Mouse (Mus musculus) liver, embryonic 11.5 days (tissue): ENCODE measurements around the gene 1700016H13Rik. TPM values are rescaled to one million over a fixed set of nuclear protein-coding genes. Genes with fewer than 3 reads are reported as not detected.

Experiments
- ATAC-seq: fragments of 200-750 bp; cut with Nextera tagmentation; replicated peaks from 2 replicates; pipeline ENCODE4 v1.8.0; 2017; ENCODE audit warnings: moderate number of reproducible peaks, mild to moderate bottlenecking, moderate TSS enrichment, moderate library complexity; ENCODE audit not compliant: low FRiP score
- DNase-seq: peaks from one replicate; pipeline ENCODE4 v3.0.0-alpha.2; 2017; ENCODE audit warnings: low spot score
- H3K27ac ChIP-seq: fragments of 300-500 bp; sonication (generic); 2 replicates; pipeline ENCODE4 v1.5.1; 2014; ENCODE audit warnings: mild to moderate bottlenecking, low read depth, low read length, control low read depth
- H3K27me3 ChIP-seq: fragments of 300-500 bp; sonication (generic); replicated peaks from 2 replicates; pipeline ENCODE4 v1.6.1; 2014; ENCODE audit warnings: low read length, mixed read lengths; ENCODE audit not compliant: control insufficient read depth, insufficient read depth
- H3K36me3 ChIP-seq: fragments of 300-500 bp; sonication (generic); 2 replicates; pipeline ENCODE4 v1.6.1; 2014; ENCODE audit warnings: mild to moderate bottlenecking, low read length, moderate library complexity, mixed read lengths; ENCODE audit not compliant: control insufficient read depth, insufficient read depth
- H3K4me1 ChIP-seq: fragments of 300-500 bp; sonication (generic); replicated peaks from 2 replicates; pipeline ENCODE4 v1.6.1; 2014; ENCODE audit warnings: low read length, mixed read lengths; ENCODE audit not compliant: control insufficient read depth, insufficient read depth
- H3K4me2 ChIP-seq: fragments of 300-500 bp; sonication (generic); 2 replicates; pipeline ENCODE4 v1.6.1; 2014; ENCODE audit warnings: mild to moderate bottlenecking, control low read depth, moderate library complexity
- H3K4me3 ChIP-seq: fragments of 300-500 bp; sonication (generic); 2 replicates; pipeline ENCODE4 v1.5.1; 2014; ENCODE audit warnings: low read depth, low read length, control low read depth
- H3K9ac ChIP-seq: fragments of 300-500 bp; sonication (generic); 2 replicates; pipeline ENCODE4 v1.6.1; 2014; ENCODE audit warnings: low read depth, low read length, control low read depth
- H3K9me3 ChIP-seq: fragments of 300-500 bp; sonication (generic); 2 replicates; pipeline ENCODE4 v1.6.1; 2016; ENCODE audit warnings: low read length, inconsistent platforms, mixed read lengths; ENCODE audit not compliant: control insufficient read depth
- WGBS: fragments of 180-500 bp; shearing (Covaris S2); extraction: QIAGEN DNeasy Blood & Tissue Kit; methylation state at CpG from one replicate; pipeline ENCODE4 v1.1.7; 2014; 5-methylcytosine and 5-hydroxymethylcytosine counted together
- polyA plus RNA-seq: library from polyadenylated mRNA; unstranded; fragments of >200 nt; fragmentation: Nextera tagmentation; extraction: Ambion mirVana; gene quantifications from 2 replicates; pipeline ENCODE4 v1.2.1, GENCODE M21; 2014

Gene 1700016H13Rik
- polyA plus RNA-seq, result 0.15 TPM in 1 of 2 replicates, not detected in the other

GRCm38 (mm10) chr5:103655346-103656118 lies at the start of gene 1700016H13Rik:
TSS of gene 1700016H13Rik (minus strand) at chr5:103656010.
- ATAC-seq (peak; percentile 83), DNase-seq (peak; percentile 74)
- H3K4me3 ChIP-seq, result peak within 1 kb of the TSS; percentile 73
- peak within 1 kb of the TSS; percentile 69 for H3K9ac ChIP-seq
- H3K4me2 ChIP-seq, result peak within 1 kb of the TSS; percentile 98
- H3K4me1 ChIP-seq, result no peaks in the 10 kb centered on the region
- H3K36me3 ChIP-seq, result no peaks in the 10 kb centered on the region
- H3K27me3 ChIP-seq, result no peaks in the 10 kb centered on the region; the same call in 1 of the 2 replicates
- no peak within 1 kb of the TSS for H3K27ac ChIP-seq
- 1% methylated on average over 51 of the region's 56 CpGs for WGBS
- no peaks in the 10 kb centered on the region for H3K9me3 ChIP-seq

GRCm38 (mm10) chr5:103705331-103705730 lies 49.5 kb upstream of the 1700016H13Rik start:
- Histone ChIP-seq H3K4me3 (no peak overlapping the region), H3K9me3 (no peaks in the 10 kb centered on the region), H3K4me2 (no peak overlapping the region), H3K9ac (no peak overlapping the region), H3K27ac (no peak overlapping the region), H3K27me3 (no peaks in the 10 kb centered on the region), H3K4me1 (no peaks in the 10 kb centered on the region), H3K36me3 (no peaks in the 10 kb centered on the region)
- no peak for DNase-seq
- ATAC-seq, result no peak
- WGBS, result 89% methylated on average over 4 of the region's 4 CpGs

GRCm38 (mm10) chr5:103702527-103702926 lies 46.7 kb upstream of the 1700016H13Rik start:
- Histone ChIP-seq H3K4me3 (no peak overlapping the region), H3K27ac (no peak overlapping the region), H3K9me3 (no peaks in the 10 kb centered on the region), H3K9ac (no peak overlapping the region), H3K4me2 (no peak overlapping the region), H3K4me1 (no peaks in the 10 kb centered on the region), H3K27me3 (no peaks in the 10 kb centered on the region; the same call in 1 of the 2 replicates), H3K36me3 (no peaks in the 10 kb centered on the region)
- 60% methylated on average over 6 of the region's 6 CpGs for WGBS
- DNase-seq (no peak), ATAC-seq (no peak)

GRCm38 (mm10) chr5:103701466-103701865 lies 45.7 kb upstream of the 1700016H13Rik start:
- 61% methylated on average over 3 of the region's 3 CpGs for WGBS
- no peak overlapping the region for H3K27ac ChIP-seq
- no peaks in the 10 kb centered on the region; the same call in 1 of the 2 replicates for H3K27me3 ChIP-seq
- DNase-seq (no peak), ATAC-seq (no peak)
- no peak overlapping the region for H3K4me2 ChIP-seq
- H3K36me3 ChIP-seq, result no peaks in the 10 kb centered on the region
- no peak overlapping the region for H3K9ac ChIP-seq
- no peak overlapping the region for H3K4me3 ChIP-seq
- H3K9me3 ChIP-seq, result no peaks in the 10 kb centered on the region
- no peaks in the 10 kb centered on the region for H3K4me1 ChIP-seq

- WGBS, result 72% methylated on average over 2 of the region's 2 CpGs
- no peak overlapping the region for H3K9ac ChIP-seq
- ATAC-seq (no peak), DNase-seq (no peak)
- no peak overlapping the region for H3K27ac ChIP-seq
- H3K4me2 ChIP-seq, result no peak overlapping the region
- H3K4me1 ChIP-seq, result no peaks in the 10 kb centered on the region
- no peaks in the 10 kb centered on the region for H3K9me3 ChIP-seq
- no peaks in the 10 kb centered on the region for H3K36me3 ChIP-seq
- no peak overlapping the region for H3K4me3 ChIP-seq
- H3K27me3 ChIP-seq, result no peaks in the 10 kb centered on the region; the same call in 1 of the 2 replicates
Measured at GRCm38 (mm10) chr5:103700661-103701060, 44.9 kb upstream of the 1700016H13Rik start.

- no peak overlapping the region for H3K4me3 ChIP-seq
- 51% methylated on average over 4 of the region's 4 CpGs for WGBS
- ATAC-seq (no peak), DNase-seq (no peak)
- no peaks in the 10 kb centered on the region for H3K9me3 ChIP-seq
- H3K27me3 ChIP-seq, result peaks cover 3% of the 10 kb centered on the region
- H3K9ac ChIP-seq, result no peak overlapping the region
- no peaks in the 10 kb centered on the region for H3K36me3 ChIP-seq
- H3K4me1 ChIP-seq, result no peaks in the 10 kb centered on the region
- no peak overlapping the region for H3K4me2 ChIP-seq
- no peak overlapping the region for H3K27ac ChIP-seq
Measured at GRCm38 (mm10) chr5:103699537-103699936, 43.7 kb upstream of the 1700016H13Rik start.

GRCm38 (mm10) chr5:103698577-103698976 lies 42.8 kb upstream of the 1700016H13Rik start:
- Histone ChIP-seq H3K4me3 (no peak overlapping the region), H3K36me3 (no peaks in the 10 kb centered on the region), H3K27ac (no peak overlapping the region), H3K4me2 (no peak overlapping the region), H3K9ac (no peak overlapping the region), H3K9me3 (no peaks in the 10 kb centered on the region), H3K27me3 (peaks cover 13% of the 10 kb centered on the region), H3K4me1 (no peaks in the 10 kb centered on the region)
- ATAC-seq (no peak), DNase-seq (no peak)
- WGBS, result 76% methylated on average over 4 of the region's 4 CpGs

- peaks cover 19% of the 10 kb centered on the region for H3K27me3 ChIP-seq
- H3K4me2 ChIP-seq, result no peak overlapping the region
- DNase-seq, result no peak
- 73% methylated on average over 5 of the region's 5 CpGs for WGBS
- 0 out of 2 replicates have a peak, but pooled peaks cover 3% of the 10 kb centered on the region for H3K4me1 ChIP-seq
- no peak overlapping the region for H3K4me3 ChIP-seq
- ATAC-seq, result no peak
- H3K36me3 ChIP-seq, result no peaks in the 10 kb centered on the region
- H3K9me3 ChIP-seq, result no peaks in the 10 kb centered on the region
- no peak overlapping the region for H3K27ac ChIP-seq
- H3K9ac ChIP-seq, result no peak overlapping the region
Measured at GRCm38 (mm10) chr5:103697875-103698491, 42.2 kb upstream of the 1700016H13Rik start.
